Mouse (Mus musculus) liver, embryonic 11.5 days (tissue): Measurements from ENCODE around the gene Lyg1. TPM values are rescaled to one million over a fixed set of nuclear protein-coding genes. Genes with fewer than 3 reads are reported as not detected.
"Not testable (repeated sequence)": the region's sequence is repeated elsewhere in the genome, so short reads cannot be mapped to it uniquely, and the experiment has no call there.

Source experiments
- ATAC-seq: fragments of 200-750 bp; cut with Nextera tagmentation; replicated peaks from 2 replicates; pipeline ENCODE4 v1.8.0; 2017; ENCODE audit warnings: moderate number of reproducible peaks, mild to moderate bottlenecking, moderate TSS enrichment, moderate library complexity; ENCODE audit not compliant: low FRiP score
- DNase-seq: peaks from one replicate; pipeline ENCODE4 v3.0.0-alpha.2; 2017; ENCODE audit warnings: low spot score
- H3K27ac ChIP-seq: fragments of 300-500 bp; sonication (generic); 2 replicates; pipeline ENCODE4 v1.5.1; 2014; ENCODE audit warnings: mild to moderate bottlenecking, low read depth, low read length, control low read depth
- H3K27me3 ChIP-seq: fragments of 300-500 bp; sonication (generic); replicated peaks from 2 replicates; pipeline ENCODE4 v1.6.1; 2014; ENCODE audit warnings: low read length, mixed read lengths; ENCODE audit not compliant: control insufficient read depth, insufficient read depth
- H3K36me3 ChIP-seq: fragments of 300-500 bp; sonication (generic); 2 replicates; pipeline ENCODE4 v1.6.1; 2014; ENCODE audit warnings: mild to moderate bottlenecking, low read length, moderate library complexity, mixed read lengths; ENCODE audit not compliant: control insufficient read depth, insufficient read depth
- H3K4me1 ChIP-seq: fragments of 300-500 bp; sonication (generic); replicated peaks from 2 replicates; pipeline ENCODE4 v1.6.1; 2014; ENCODE audit warnings: low read length, mixed read lengths; ENCODE audit not compliant: control insufficient read depth, insufficient read depth
- H3K4me2 ChIP-seq: fragments of 300-500 bp; sonication (generic); 2 replicates; pipeline ENCODE4 v1.6.1; 2014; ENCODE audit warnings: mild to moderate bottlenecking, control low read depth, moderate library complexity
- H3K4me3 ChIP-seq: fragments of 300-500 bp; sonication (generic); 2 replicates; pipeline ENCODE4 v1.5.1; 2014; ENCODE audit warnings: low read depth, low read length, control low read depth
- H3K9ac ChIP-seq: fragments of 300-500 bp; sonication (generic); 2 replicates; pipeline ENCODE4 v1.6.1; 2014; ENCODE audit warnings: low read depth, low read length, control low read depth
- H3K9me3 ChIP-seq: fragments of 300-500 bp; sonication (generic); 2 replicates; pipeline ENCODE4 v1.6.1; 2016; ENCODE audit warnings: low read length, inconsistent platforms, mixed read lengths; ENCODE audit not compliant: control insufficient read depth
- WGBS: fragments of 180-500 bp; shearing (Covaris S2); extraction: QIAGEN DNeasy Blood & Tissue Kit; methylation state at CpG from one replicate; pipeline ENCODE4 v1.1.7; 2014; 5-methylcytosine and 5-hydroxymethylcytosine counted together
- polyA plus RNA-seq: library from polyadenylated mRNA; unstranded; fragments of >200 nt; fragmentation: Nextera tagmentation; extraction: Ambion mirVana; gene quantifications from 2 replicates; pipeline ENCODE4 v1.2.1, GENCODE M21; 2014

The Lyg1 gene
- polyA plus RNA-seq, 1 experiment from 2014 or later: not detected

DNA sequence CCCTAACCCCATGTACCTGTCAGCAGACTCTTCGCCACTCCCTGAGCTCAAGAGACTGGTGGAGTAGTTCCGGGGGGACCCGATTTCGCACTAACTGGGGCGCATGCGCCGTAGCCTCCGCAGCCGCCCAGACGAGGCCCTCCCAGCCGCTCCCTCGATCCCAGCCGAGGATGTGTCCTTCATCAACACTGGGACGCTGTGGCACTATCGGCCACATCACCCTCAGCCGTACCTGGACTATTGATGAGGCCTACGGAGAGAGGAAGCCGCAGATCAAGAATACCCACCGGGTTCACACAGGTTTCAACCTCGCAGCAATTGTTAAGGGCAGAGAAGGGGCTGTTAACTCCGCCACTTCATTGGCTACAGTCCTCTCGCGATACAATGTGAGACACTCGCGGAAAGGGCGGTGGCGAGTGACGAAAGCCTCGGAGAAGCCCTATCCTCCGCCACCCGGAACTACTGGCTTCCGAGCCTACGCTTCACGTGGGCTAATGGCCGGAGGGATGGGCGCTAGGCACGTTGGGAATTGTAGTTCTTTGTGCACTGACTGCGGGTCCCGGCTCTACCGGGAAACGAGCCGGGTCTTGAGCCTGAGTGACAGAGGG is 39.4 kb upstream of the Lyg1 start:
- H3K9me3 ChIP-seq: no peaks in the 10 kb centered on the region
- peaks cover 20% of the 10 kb centered on the region for H3K4me1 ChIP-seq
- H3K27ac ChIP-seq: peak overlapping the region; percentile 93
- peak overlapping the region; percentile 94 for H3K4me3 ChIP-seq
- H3K36me3 ChIP-seq: peaks cover 16% of the 10 kb centered on the region; the same call in 1 of the 2 replicates
- peak overlapping the region; percentile 94 for H3K4me2 ChIP-seq
- H3K27me3 ChIP-seq: no peaks in the 10 kb centered on the region
- peak; percentile 91 for DNase-seq
- under 1% methylated on average over 42 of the region's 42 CpGs for WGBS
- H3K9ac ChIP-seq: peak overlapping the region; percentile 91
- ATAC-seq: peak; percentile 91

DNA sequence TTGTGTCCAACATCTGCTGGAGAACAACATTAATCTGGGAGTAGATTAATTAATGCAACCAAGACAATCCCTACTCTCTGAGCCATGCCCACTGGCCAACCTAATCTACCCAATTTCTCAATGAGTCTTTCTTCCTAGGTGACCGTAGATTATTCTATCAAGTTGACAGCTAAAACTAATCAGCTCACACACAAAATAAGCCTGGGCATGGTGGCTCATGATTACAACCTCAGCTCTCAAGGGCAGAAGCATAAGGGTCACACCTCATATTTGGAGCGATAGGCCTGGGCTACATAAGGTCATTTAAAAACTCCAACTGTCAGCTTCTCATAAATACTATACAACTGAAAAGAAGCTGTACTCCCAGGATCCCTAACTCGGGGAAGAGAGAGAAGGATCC is 38.7 kb upstream of the Lyg1 start:
- 27% methylated on average over 3 of the region's 3 CpGs for WGBS
- Histone ChIP-seq H3K4me3 (peak overlapping the region; percentile 94), H3K9ac (peak overlapping the region; percentile 73), H3K27ac (peak overlapping the region; percentile 76), H3K27me3 (no peaks in the 10 kb centered on the region), H3K9me3 (no peaks in the 10 kb centered on the region), H3K4me1 (peaks cover 17% of the 10 kb centered on the region), H3K4me2 (peak overlapping the region; percentile 92), H3K36me3 (peaks cover 20% of the 10 kb centered on the region)
- DNase-seq (no peak), ATAC-seq (no peak)

DNA sequence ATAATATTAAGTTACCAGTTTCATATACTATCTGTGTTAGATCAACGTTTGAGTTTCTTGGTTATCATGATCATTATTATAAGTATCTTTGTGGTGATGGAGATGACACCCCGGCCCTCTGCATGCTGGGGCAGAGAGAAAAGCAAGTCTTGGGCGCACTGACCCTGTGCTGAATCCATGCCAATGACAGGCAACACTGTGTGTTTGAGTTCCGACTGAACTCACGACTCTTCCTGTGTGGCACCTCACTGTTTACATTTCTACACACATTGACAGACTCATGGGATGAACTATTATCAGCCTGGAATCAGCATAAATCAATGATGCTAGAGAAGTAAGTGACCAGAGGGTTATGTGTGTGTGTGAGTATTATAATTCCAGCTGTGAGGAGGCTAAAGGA is 30.3 kb upstream of the Lyg1 start:
- Histone ChIP-seq H3K9ac (no peak overlapping the region), H3K36me3 (peaks cover 34% of the 10 kb centered on the region), H3K27ac (no peak overlapping the region), H3K27me3 (no peaks in the 10 kb centered on the region), H3K4me3 (no peak overlapping the region), H3K4me2 (no peak overlapping the region), H3K4me1 (no peaks in the 10 kb centered on the region), H3K9me3 (no peaks in the 10 kb centered on the region)
- 92% methylated on average over 5 of the region's 5 CpGs for WGBS
- no peak for DNase-seq
- ATAC-seq: no peak

DNA sequence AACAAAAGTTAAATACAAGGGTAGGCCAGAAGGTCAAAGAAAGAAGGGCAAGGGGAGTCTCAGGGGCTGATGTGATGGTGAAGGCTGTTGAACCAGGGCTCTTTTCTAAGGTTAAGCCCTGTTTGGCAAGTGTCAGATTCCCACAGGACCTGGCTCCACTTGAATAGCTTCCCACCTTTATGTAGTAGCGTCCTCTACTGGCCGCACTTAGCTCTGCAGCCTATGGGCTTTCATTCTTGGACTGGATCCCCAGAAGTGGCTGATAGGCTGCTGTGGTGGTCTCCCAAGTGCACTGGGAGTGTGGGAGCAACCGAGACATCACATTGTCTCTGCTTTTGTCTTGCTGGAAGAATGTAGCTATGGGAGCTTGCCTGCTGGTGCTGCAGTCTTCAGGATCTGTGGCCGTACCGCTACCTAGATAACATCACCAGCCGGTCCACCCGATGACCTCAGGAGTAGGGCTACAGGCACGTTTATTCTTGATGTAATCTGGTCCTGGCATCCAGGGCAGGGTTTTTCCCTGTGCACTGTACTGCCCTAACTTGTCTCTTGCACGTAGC is 28.3 kb upstream of the Lyg1 start:
- ATAC-seq (no peak), DNase-seq (no peak)
- Histone ChIP-seq H3K4me2 (no peak overlapping the region), H3K4me3 (no peak overlapping the region), H3K27me3 (no peaks in the 10 kb centered on the region), H3K36me3 (peaks cover 27% of the 10 kb centered on the region), H3K4me1 (no peaks in the 10 kb centered on the region), H3K9ac (no peak overlapping the region), H3K9me3 (no peaks in the 10 kb centered on the region), H3K27ac (no peak overlapping the region)
- WGBS: 78% methylated on average over 9 of the region's 9 CpGs

DNA sequence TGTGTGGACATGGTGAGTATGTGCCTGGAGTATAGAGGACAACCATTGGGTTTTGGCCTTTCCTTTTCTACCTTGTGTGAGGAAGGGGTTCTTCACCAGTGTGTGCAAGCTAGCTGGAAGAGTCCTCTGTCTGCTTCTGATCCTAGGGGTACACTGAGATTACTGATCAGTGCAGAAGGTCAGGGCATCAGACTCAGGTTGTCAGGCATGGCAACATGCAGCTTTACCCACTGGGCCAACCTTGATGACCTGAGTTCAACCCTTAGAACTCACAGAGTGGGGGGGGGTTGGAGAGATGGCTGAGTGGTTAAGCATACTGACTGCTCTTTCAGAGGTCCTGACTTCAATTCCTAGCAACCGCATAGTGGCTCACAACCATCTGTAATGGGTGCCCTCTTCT is 26.8 kb upstream of the Lyg1 start:
- no peak overlapping the region for H3K9ac ChIP-seq
- WGBS: 96% methylated on average over 1 of the region's 1 CpGs
- H3K4me2 ChIP-seq: no peak overlapping the region
- no peak overlapping the region for H3K27ac ChIP-seq
- DNase-seq (no peak), ATAC-seq (no peak)
- H3K36me3 ChIP-seq: peaks cover 22% of the 10 kb centered on the region
- no peaks in the 10 kb centered on the region for H3K9me3 ChIP-seq
- no peaks in the 10 kb centered on the region for H3K4me1 ChIP-seq
- no peak overlapping the region for H3K4me3 ChIP-seq
- no peaks in the 10 kb centered on the region for H3K27me3 ChIP-seq

DNA sequence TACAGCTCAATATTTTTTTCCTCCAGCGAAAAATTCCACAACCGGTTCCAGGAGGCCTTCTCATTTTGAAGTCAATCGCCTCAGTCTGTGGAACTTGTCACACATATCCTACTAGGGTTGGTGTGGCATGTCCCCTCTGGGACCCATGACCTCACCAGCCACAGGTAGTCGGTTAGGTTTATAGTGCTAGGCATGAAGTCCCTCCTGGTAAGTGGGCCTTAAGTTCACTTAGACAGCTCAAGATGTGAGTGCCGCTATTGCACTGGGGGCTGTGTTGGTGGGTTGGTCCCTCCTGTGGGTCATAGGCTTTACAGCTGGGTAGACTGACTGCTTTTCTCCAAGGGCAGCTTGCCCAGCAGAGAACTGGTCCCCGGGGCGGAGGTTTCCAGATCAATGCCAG is 19.7 kb upstream of the Lyg1 start:
- 87% methylated on average over 7 of the region's 7 CpGs for WGBS
- H3K36me3 ChIP-seq: no peaks in the 10 kb centered on the region
- H3K4me1 ChIP-seq: no peaks in the 10 kb centered on the region
- ATAC-seq (no peak), DNase-seq (no peak)
- no peak overlapping the region for H3K4me3 ChIP-seq
- H3K9me3 ChIP-seq: no peaks in the 10 kb centered on the region
- no peak overlapping the region for H3K4me2 ChIP-seq
- H3K27me3 ChIP-seq: no peaks in the 10 kb centered on the region
- no peak overlapping the region for H3K27ac ChIP-seq
- no peak overlapping the region for H3K9ac ChIP-seq

DNA sequence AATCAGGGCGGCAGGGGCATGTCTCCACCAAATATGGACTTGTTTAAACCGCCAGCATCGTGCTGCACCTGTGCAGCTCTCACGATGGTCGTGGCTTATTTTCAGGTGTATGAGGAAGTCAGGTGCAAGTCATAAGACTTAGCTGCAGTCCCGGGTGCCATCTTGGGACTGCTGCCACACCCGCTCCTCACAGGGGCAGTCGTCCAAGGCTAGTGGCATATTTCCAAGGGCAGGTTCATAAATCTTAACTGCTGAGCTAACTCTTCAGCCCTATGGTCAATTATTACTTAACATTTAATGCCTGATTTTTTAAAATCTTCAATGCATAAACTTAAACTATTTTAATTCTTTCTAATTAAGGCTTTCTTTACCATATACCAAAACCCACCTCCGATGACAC is 19.1 kb upstream of the Lyg1 start:
- not testable (repeated sequence) for H3K9ac ChIP-seq, H3K27me3 ChIP-seq, H3K4me2 ChIP-seq, H3K27ac ChIP-seq, H3K4me1 ChIP-seq, H3K36me3 ChIP-seq, DNase-seq, H3K9me3 ChIP-seq, H3K4me3 ChIP-seq, ATAC-seq
- WGBS: 75% methylated on average over 9 of the region's 9 CpGs

DNA sequence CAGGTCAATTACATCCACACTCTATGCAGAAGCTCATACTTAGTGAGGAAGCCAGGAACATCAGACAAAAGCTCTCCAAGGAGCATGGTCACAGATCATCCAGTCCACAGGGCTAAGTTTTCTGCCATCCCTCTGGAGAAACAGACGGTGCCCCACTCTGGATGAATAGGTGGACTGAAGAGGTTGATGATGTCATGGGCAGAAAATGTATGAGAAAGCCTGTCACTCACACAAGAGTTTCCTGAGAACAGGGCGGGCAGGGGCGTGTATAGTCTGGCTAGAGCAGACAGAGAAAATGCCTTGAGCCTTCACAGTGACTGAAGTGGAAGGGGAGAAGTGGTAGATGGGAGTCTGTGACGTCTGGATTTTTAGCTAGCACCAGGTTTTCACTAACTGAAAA is 14.0 kb upstream of the Lyg1 start:
- Histone ChIP-seq H3K4me1 (no peaks in the 10 kb centered on the region), H3K27me3 (no peaks in the 10 kb centered on the region), H3K36me3 (no peaks in the 10 kb centered on the region), H3K4me3 (no peak overlapping the region), H3K9ac (no peak overlapping the region), H3K4me2 (no peak overlapping the region), H3K9me3 (no peaks in the 10 kb centered on the region), H3K27ac (no peak overlapping the region)
- WGBS: 54% methylated on average over 4 of the region's 4 CpGs
- ATAC-seq (no peak), DNase-seq (no peak)

DNA sequence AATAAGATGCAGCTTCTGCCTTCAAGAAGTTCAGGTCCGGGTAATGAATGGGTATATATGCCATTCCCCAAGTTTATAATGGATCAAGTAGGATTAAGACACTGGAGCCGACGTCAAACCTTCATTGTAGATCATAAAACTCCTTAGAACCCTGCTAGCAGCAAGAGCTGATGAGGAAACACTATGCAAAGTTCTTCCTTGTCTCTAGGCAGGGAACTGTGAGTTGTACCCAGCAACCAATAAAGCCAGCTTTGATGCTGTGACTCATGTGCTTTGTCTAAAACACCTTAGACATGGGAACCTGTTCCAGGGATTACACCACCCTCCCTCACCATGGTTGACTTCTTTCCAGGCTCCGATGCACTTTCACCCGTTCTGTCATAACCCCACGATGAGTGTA is 11.2 kb upstream of the Lyg1 start:
- DNase-seq: no peak
- ATAC-seq: no peak
- no peaks in the 10 kb centered on the region for H3K36me3 ChIP-seq
- H3K27ac ChIP-seq: no peak overlapping the region
- no peak overlapping the region for H3K4me3 ChIP-seq
- no peaks in the 10 kb centered on the region for H3K27me3 ChIP-seq
- no peaks in the 10 kb centered on the region for H3K9me3 ChIP-seq
- H3K9ac ChIP-seq: no peak overlapping the region
- no peak overlapping the region for H3K4me2 ChIP-seq
- WGBS: 83% methylated on average over 6 of the region's 6 CpGs
- no peaks in the 10 kb centered on the region for H3K4me1 ChIP-seq
